Mouse (Mus musculus) urinary bladder, postnatal 14 days (tissue): Measurements from ENCODE around the gene Mbd4.
"Not testable (repeated sequence)": the region's sequence is repeated elsewhere in the genome, so short reads cannot be mapped to it uniquely, and the experiment has no call there.

Experiments
- DNase-seq: peaks from one replicate; pipeline ENCODE4 v3.0.0; 2021; ENCODE audit warnings: low spot score

Mbd4 gene

DNA sequence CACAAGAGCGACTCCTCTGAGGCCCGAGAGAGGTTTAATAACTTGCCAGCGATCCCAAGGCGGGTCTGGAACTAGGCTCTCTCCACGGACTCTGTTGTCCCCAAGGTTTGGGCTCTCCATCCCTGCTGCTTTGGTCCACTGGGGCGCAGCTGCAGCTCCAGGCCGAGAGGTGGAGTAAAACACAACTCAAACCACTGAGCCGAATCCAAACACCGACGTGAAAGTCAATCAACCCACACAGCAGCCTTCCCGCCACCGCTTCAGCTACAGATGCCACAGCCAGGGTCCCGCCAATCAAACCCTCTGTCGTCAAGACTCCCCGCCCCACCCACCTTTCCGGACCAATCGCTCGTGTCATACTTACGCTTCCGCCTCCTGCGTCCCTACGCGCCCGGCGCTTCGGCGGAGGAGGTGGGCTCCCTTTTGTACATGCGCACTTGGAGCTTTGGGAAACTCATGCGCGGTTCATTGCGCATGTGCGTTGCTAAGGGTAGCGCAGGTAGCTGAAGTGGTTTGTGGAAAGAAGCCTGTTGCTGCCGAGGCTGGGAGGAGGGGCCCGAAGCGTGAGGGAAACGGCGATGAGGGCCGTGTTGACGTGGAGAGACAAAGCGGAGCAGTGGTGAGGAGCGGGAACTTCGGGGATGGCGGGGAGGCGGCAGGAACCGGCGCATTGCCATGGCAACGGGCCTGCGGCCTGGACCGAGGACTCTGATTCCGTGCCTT is at the start of gene Mbd4, which contains the start of gene Ift122:
TSS of gene Mbd4 (minus strand) at position 281 of the 723 bp plus-strand sequence.
TSS of gene Ift122 (plus strand) at position 380 of the 723 bp plus-strand sequence.
- DNase-seq: peak; percentile 98

DNA sequence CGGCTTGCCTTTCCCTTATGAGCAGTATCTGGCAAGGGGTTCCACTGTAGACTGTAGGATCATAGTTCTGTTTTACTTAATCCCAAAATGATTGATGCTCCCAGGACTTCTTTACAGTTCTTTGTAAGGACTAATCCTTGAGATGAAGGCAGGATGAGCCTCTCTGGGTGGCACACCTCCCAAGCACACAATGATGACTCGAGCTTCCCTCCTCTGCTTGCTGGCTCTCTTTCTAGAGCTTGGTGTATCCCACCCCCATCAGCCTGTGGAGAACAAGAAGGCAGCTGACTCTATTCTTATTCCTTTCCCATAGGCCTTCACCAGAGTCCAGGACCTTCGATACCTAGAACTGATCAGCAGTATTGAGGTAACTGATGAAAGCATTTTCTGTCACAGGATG is 49.4 kb upstream of the Mbd4 start:
- no peak for DNase-seq

DNA sequence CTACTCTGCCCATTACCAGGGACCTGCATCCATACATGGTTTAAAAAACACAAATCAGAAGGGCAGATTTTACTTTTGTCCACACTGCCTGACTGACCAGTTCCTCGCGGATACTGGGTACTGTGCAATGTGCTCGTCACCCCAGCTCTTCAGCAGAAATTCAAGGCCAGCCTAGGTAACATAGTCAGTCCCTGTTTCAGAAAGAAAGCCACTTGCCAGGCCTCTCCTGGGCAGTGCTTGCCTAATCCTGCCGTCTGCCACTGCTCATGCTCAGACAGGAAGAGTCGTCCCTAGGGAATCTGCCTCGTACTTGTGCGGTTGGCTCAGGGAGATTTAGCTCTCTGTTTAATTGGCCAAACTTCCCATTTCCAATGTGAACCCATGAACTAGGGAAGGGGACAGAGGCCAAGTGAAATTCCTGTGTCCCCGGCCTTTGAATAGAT is 48.3 kb upstream of the Mbd4 start:
- no peak for DNase-seq

DNA sequence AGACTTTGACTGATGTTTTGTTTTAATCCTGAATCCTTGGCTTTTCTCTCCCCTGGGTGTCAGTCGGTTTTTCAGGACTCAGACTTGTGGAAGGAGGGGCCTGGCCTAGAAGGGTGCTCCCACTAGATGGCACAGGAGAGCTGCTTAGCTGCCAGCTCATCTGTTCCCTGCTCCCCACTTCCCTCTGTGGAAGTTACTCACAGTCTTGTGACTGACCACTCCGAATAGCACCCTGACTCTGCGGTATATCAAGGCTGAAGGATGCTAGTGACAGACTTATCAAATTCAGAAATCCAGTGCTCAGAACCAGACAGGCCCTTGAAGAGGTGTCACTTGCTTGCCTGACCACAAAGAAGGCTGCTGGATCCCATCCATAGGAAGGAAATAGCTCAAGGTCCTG is 47.9 kb upstream of the Mbd4 start:
- peak; percentile 76 for DNase-seq

DNA sequence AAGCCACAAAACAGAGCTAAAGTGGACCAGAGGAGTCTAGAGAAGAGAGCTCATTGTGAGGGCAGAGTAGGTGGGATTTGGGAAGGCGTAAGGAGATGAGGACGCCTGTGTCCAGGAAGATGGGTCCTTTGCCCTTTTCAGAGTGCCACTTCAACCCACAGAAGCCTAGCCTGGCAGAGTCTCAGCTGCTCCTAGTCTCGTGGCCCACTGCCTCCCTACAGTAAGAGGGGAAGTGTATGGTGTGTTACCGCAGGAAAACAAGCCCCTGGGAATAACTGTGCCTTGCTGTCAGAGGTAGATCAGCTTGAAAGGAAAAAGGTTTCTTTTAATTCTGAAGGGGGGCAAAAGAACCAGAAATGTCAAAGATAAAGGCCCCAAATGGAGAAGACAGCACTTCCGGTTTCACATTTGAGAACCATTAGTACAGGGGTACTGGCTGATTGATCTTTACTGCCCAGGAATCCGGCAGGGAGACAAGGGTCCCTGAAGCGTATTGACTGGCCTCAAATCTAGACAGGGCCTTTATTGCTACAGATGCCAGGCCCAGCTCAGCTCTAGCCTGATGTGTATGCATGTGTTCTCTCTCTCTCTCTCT is 44.9 kb upstream of the Mbd4 start:
- no peak for DNase-seq

DNA sequence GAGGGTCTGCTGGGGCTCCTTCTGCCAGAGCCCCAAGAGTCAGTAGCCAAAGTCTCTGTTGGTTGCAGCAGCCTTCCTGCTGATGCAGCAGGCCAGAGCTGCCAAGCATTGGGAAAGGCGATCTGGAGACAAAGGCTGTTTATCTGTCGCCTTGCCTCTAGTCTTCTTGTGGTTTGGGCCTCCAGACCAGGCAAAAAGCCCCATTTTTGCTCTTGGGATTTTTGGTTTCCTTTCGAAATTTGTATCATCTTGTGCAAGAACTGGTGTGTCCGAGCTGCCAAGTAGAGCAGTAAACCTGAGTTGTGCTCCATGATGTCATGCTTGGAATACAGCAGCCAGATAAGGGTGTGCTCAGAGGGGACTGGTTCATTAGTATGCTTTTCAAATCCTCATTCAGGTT is 43.9 kb upstream of the Mbd4 start:
- peak; percentile 49 for DNase-seq

DNA sequence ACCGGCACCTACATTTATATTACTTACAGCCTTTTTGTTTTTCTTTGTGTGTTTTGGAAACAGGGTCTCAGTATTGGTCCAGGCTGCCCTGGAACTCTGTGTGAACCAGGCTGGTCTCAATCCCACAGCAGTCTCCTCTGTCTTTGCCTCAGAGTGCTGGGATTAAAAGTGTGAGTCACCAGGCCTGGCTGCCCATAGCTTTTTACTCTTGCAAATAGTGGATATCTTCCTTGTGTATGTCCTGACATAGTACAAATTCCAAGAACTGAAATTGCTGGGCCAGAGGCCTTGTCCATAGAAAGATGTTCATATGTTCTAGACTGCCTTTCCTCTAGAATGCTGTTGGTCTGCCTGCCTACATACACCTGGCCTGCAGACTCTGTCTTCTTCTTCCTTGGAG is 43.2 kb upstream of the Mbd4 start:
- no peak for DNase-seq

DNA sequence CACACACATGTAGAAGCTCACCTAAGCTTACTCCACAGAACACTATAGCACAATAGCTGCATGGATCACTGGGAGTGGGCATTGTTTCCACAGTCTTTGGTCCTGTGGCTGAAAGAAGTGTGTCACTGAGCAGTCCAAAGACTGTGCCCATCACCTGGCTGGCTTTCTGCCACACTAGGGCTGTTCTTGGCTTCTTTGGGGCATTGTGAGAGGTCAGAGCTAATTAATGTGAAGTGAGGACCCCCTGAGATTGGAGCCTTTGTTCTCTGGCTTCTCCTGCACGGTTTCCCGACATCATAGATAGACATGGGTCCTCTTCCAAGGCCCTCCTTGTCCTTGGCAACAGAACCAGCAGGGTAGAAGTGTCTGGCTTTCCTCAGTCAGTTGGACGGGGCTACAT is 39.2 kb upstream of the Mbd4 start:
- DNase-seq: no peak

DNA sequence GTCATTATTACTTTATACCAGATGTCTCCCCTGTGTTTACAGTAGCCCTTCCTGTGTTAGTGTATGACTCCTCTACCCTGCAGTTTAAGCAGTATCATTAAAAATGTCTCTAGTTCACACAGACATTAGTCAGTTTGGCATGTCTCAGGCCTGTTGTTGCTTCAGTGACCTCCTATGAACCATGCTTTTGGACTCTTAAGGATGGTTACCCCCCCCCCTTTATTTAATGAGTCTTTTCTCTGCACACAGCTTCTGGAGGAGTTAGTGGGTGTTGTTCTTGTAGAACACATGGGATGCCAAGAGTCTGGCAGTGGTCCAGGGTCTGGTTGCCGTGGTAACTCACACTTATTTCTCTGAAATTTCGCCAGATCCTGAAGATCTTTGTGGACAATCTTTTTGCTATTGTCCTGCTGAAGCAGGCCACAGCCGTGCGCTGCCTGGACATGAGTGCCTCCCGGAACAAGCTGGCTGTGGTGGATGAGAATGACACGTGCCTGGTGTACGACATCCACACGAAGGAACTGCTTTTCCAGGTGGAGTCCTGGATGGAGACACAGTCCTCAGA is 38.4 kb upstream of the Mbd4 start:
- peak; percentile 22 for DNase-seq

DNA sequence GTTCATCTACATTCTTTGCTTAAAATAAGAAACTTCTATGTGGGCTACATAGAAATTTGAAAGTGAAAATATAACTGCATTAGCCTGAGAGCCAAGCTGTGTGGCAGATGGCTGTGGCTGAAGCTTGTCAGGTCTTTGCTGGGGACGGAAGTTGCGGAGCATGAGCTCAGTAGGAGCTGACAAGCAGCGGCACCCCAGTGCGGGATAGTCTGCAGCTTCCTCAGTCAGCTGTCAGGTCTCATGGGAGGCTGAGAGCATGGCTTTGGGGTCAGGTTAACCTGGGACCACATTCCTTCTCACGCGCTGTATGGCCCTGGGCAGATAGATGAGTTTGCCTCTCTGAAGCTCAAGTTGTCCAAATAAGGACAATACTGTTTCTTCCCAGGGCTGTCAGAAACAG is 37.9 kb upstream of the Mbd4 start:
- DNase-seq: no peak

DNA sequence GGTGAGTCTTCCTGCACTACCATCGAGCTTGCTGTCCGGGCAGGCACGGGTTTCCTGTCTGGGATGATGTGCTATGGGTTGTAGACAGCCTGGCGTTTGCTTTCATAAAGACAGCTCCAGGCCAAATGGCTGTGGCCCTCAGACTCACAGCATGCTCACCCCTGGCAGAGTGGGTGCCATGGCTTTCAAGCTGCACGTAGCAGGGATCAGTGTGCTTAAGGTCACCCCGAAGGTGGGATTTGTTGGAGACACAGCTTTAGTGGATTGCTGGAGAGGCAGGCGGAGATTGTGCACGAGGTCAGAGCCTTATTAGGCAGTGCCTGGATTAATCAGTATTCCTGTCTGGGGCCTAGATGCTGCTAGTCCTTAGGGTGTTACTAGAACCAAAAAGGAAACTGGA is 37.4 kb upstream of the Mbd4 start:
- no peak for DNase-seq

DNA sequence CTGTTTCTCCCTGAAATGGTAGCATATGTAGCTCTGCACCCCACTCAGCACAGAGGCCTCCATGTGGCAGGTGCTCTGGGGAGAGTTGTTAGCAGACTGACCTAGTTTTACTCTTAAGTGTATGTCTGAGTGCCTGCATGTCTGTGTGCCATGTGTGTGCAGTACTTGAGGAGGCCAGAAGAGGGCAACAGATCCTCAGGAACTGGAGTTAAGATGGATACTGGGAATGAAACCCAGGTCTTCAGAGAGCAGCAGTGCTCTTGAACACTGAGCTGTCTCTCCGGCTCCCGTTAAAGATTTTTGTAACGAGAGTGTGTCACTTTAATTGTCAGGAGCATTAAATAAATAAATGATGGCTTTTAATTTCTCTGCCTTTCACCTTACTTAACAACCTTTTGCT is 35.1 kb upstream of the Mbd4 start:
- DNase-seq: no peak

DNA sequence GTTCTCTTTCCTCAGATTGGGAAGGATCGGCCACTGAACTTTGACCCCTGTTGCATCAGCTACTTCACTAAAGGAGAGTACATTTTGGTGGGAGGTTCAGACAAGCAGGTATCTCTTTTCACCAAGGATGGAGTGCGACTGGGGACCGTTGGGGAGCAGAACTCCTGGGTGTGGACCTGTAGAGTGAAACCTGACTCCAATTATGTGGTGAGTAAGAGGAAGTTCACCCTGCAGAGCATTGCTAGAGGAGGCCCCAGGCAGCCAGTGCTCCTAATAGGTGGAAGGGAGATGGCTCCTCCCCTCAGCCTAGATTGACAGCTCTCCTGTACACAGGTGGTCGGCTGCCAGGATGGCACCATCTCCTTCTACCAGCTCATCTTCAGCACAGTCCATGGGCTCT is 33.7 kb upstream of the Mbd4 start:
- no peak for DNase-seq

DNA sequence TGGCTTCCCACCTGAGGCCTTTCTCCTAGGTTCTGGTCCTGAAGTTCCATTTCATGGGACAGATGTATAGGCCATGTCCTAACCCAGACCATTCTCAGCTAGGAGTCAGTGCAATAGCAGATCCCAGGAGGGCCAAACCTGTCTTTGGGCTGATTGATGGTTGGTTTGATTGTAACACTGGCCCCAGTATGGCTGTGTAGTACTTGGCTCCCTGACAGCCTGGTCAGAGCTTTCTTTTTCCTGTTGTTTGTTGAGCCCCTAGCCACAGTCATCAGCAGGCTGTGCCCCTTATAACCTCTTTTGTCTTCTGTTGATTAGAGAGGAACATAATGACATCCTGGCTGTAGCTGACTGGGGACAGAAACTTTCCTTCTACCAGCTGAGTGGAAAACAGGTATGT is 30.8 kb upstream of the Mbd4 start:
- no peak for DNase-seq

DNA sequence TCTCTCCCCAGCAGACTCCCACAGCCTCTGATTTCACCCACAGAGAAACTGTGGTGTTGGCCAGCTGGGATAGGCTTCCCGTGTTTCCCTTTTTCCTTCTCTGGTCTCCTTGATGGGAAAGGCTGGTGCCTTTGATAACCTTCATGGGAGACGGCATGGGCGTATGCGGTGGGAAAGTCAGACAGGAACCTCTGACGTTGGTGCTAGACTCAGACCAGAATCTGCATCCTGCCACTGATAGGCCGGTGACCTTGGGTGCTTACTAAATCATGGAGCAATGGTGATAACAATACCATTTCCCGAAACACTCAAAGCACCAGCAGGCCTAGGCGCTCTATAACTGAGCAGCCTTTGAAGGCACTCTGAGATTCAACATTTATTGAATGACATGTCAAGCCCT is 27.6 kb upstream of the Mbd4 start:
- no peak for DNase-seq

DNA sequence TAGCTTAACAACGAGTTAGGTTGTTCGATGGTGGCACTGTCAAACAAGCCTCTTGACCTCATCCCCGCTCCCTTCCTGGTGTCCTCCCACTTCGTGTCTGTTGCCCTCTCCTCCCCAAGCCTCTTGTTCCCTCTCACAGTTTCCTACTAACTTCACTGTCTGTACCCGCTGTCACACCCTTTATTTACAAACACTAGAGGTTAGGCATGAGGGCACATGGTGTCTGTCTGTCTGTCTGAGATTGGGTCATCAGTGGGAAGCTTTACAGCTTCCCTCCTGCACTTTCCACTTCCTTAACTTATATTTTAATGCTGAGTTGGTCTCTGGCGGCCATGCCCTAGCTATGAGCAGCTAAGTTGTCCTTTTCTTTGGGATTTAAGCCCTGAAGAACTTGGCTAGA is 26.6 kb upstream of the Mbd4 start:
- no peak for DNase-seq

DNA sequence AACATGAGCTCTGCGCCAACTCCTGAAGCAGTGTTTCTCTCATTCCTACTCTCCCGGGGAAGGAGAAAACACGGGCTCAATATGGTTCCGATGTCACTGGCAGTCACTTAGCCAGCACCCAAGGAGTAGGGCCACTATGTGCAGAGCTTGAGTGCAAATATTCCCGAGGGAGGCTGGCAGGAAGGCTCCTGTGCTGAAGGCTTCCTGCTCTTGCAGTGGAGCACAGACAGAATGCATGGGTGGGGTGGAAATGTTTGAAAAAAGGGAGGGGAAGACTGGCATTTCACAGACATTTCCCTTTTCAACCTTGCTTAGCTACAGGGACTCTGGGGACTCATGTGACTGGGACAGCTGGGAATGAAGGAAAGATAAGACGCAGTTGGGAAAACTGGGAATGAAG is 25.5 kb upstream of the Mbd4 start:
- DNase-seq: no peak

DNA sequence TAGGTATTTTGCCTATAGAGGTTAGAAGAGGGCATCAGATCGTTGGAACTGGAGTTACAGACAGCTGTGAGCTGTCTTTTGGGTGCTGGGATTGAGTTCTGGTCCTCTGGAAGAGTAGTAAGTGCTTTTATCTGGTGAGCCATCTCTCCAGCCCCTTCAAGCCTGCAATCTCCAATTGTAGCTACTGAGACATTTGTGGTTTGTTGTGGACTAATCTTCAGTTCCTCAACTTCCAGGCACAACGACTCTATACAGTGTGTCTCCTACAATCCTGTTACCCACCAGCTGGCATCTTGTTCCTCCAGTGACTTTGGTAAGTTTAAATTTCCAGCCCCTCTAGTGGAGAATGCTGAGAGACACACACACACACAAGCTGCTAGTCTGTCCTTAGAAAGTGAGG is 24.1 kb upstream of the Mbd4 start:
- DNase-seq: no peak

DNA sequence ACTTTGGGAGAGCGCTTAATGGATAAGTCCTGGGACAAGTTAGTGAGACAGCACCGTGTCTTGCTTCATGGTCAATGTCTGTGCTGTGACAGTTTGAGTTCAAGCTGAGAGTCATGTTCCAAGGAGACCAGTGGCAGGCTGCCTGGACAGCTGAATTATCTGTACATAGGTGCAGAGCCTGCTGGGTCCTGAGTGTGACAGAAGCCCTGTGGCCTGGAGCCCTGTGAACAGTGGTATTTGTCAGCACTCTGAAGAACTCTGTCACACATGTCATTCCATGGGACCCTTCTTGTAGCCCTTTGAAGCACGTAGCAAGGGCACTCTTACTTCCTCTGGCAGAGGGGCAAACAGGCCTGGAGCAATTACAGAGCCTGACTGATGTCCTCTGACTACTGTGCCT is 18.1 kb upstream of the Mbd4 start:
- DNase-seq: not testable (repeated sequence)

DNA sequence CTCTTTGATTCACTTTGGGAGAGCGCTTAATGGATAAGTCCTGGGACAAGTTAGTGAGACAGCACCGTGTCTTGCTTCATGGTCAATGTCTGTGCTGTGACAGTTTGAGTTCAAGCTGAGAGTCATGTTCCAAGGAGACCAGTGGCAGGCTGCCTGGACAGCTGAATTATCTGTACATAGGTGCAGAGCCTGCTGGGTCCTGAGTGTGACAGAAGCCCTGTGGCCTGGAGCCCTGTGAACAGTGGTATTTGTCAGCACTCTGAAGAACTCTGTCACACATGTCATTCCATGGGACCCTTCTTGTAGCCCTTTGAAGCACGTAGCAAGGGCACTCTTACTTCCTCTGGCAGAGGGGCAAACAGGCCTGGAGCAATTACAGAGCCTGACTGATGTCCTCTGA is 14.0 kb upstream of the Mbd4 start:
- DNase-seq: not testable (repeated sequence)

DNA sequence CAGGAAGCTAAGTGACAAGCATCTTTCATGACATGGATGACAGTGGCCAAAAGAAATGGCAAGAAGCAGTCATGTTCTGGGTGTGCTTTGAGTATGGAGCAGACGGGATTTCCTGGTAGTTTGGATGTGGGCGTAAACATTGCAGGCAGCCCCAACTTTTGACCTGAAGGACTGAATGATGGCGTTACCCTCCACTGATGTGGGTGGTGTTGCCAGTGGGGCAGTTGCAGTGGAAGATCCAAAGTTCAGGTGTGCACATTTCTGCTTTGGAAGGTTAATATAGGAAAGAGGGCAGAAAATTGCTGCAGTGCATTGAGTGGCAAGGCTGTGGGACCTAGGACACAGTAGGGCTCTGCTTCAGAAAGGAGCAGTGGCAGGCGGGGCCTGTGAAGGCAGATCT is 12.1 kb upstream of the Mbd4 start:
- DNase-seq: no peak

DNA sequence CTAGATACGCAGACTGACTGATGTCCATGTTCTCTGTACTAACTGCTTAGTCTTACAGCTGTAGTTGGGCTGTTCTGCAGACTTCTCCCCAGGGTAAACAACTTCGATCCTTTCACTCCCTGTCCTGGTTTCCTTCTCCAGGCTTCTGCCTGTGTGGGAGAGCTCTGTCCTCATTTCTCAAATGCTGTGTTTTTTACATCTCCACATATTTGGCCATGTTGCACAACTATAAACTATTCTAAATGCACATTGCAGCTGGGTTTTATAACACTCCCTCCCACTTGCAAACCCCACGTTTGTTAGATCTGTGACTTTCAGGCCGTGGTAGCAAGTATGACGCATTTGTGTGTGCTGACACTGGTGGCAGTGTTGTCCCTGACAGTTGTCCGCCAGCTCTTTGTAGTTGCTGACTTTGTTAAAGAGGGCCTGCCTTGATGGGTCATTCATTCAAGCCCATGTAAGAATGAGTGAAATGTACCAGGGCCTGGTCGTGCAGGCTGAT is 10.2 kb upstream of the Mbd4 start:
- DNase-seq: no peak

DNA sequence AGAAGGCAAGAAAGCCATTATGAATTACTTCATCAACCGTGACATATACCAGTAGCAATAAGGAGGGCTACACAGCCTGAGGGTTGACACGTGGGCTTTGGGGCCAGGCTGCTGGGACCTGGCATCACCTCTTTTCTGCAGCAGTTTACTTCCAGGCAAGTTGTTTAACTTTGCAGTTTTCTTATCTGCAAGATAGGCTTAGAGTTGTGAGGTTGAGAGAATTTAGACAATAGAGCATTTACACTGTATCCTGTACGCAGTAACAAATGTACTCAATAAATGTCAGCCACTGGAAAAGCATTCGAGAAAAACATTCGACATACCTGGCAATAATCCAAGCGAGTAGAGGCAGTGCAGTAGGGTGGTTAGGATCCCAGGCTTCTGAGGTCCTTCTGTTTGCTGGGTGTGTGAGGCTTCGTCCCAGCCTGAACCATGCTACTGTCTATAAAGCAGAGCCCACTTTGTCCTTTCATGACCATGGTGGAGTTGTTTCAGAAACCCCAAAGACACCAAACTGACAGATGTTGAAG is 6.9 kb upstream of the Mbd4 start:
- DNase-seq: no peak
